7 mouse cellular contexts compared by ENCODE assay signal in genomic region chr8:105613037-105613436, GRCm38 (mm10). TPM values are rescaled to one million over a fixed set of nuclear protein-coding genes. Genes with fewer than 3 reads are reported as not detected.
DNase-seq lines count a peak whose midpoint lies in the region; ATAC-seq and TF ChIP-seq lines count a peak whose summit lies in the region.

No protein-coding gene starts in this region.

- H3K9me3 ChIP-seq in forebrain, postnatal 0 days (ENCODE audit: low read length): no peaks in the 10 kb centered on the region
- no peaks in the 10 kb centered on the region for H3K9me3 ChIP-seq in hindbrain, embryonic 12.5 days (replicated peaks)
- no peaks in the 10 kb centered on the region for H3K9me3 ChIP-seq in midbrain, postnatal 0 days (ENCODE audit: low read length)

- no peak overlapping the region for H3K27ac ChIP-seq in forebrain, postnatal 0 days (ENCODE audit: low read depth, low read length)
- no peak overlapping the region for H3K27ac ChIP-seq in hindbrain, embryonic 12.5 days
- no peak overlapping the region; the same call in 1 of the 2 replicates for H3K27ac ChIP-seq in liver, adult 2 months (replicated peaks; ENCODE audit: insufficient read depth, low read depth, low read length)
- no peak overlapping the region for H3K27ac ChIP-seq in midbrain, postnatal 0 days (ENCODE audit: low read depth, low read length)

- H3K4me3 ChIP-seq in forebrain, postnatal 0 days (ENCODE audit: low read depth, low read length): no peak overlapping the region
- H3K4me3 ChIP-seq in hindbrain, embryonic 12.5 days: peak overlapping the region; percentile 16; the same call in 1 of the 2 replicates
- peak overlapping the region; percentile 80 for H3K4me3 ChIP-seq in liver, adult 2 months (ENCODE audit: insufficient read depth, low read depth, low read length)
- H3K4me3 ChIP-seq in midbrain, postnatal 0 days (ENCODE audit: low read depth, low read length): 0 out of 2 replicates have a peak overlapping the region, but pooled peaks have one; percentile 9

- H3K9ac ChIP-seq in forebrain, postnatal 0 days: no peak overlapping the region
- no peak overlapping the region for H3K9ac ChIP-seq in hindbrain, embryonic 12.5 days
- H3K9ac ChIP-seq in liver, adult 2 months (ENCODE audit: low read depth, low read length): peak overlapping the region; percentile 45; the same call in 1 of the 2 replicates
- 0 out of 2 replicates have a peak overlapping the region, but pooled peaks have one; percentile 8 for H3K9ac ChIP-seq in midbrain, postnatal 0 days (replicated peaks; ENCODE audit: low read length, poor library complexity, severe bottlenecking)

- no peak for TF ChIP-seq POLR2A in liver, adult 2 months (IDR thresholded peaks at IDR 0.05; ENCODE audit: extremely low read depth, insufficient read depth, low read length)

- peak overlapping the region; percentile 66; the same call in 1 of the 2 replicates for H3K4me2 ChIP-seq in forebrain, postnatal 0 days (ENCODE audit: low read depth)
- peak overlapping the region; percentile 34 for H3K4me2 ChIP-seq in hindbrain, embryonic 12.5 days (replicated peaks)
- peak overlapping the region; percentile 29 for H3K4me2 ChIP-seq in midbrain, postnatal 0 days (ENCODE audit: low read depth, low read length, poor library complexity, severe bottlenecking)

- no peaks in the 10 kb centered on the region; the same call in 1 of the 2 replicates for H3K4me1 ChIP-seq in forebrain, postnatal 0 days (ENCODE audit: insufficient read depth)
- H3K4me1 ChIP-seq in hindbrain, embryonic 12.5 days: peaks cover 17% of the 10 kb centered on the region
- H3K4me1 ChIP-seq in liver, adult 2 months (ENCODE audit: control insufficient read depth, insufficient read depth, low read length): no peaks in the 10 kb centered on the region; the same call in none of the 2 replicates
- H3K4me1 ChIP-seq in midbrain, postnatal 0 days (ENCODE audit: insufficient read depth, low read length): peaks cover 7% of the 10 kb centered on the region; the same call in 1 of the 2 replicates

- ATAC-seq in CD4-positive, CD25-positive, alpha-beta regulatory T cell, adult 4 months: peak; percentile 12
- ATAC-seq in forebrain, postnatal 0 days: no peak
- ATAC-seq in hindbrain, embryonic 12.5 days (ENCODE audit: low FRiP score): no peak
- ATAC-seq in midbrain, postnatal 0 days (ENCODE audit: low FRiP score): no peak

- peaks cover 4% of the 10 kb centered on the region; the same call in 1 of the 2 replicates for H3K79me2 ChIP-seq in liver, adult 2 months (ENCODE audit: control insufficient read depth, insufficient read depth, low read length)

- H3K27me3 ChIP-seq in forebrain, postnatal 0 days (ENCODE audit: insufficient read depth, low read length): no peaks in the 10 kb centered on the region
- H3K27me3 ChIP-seq in hindbrain, embryonic 12.5 days: peaks cover 44% of the 10 kb centered on the region
- no peaks in the 10 kb centered on the region for H3K27me3 ChIP-seq in liver, adult 2 months (ENCODE audit: control insufficient read depth, insufficient read depth, low read length)
- peaks cover 4% of the 10 kb centered on the region for H3K27me3 ChIP-seq in midbrain, postnatal 0 days (ENCODE audit: insufficient read depth, low read length)

- TF ChIP-seq CTCF in forebrain, postnatal 0 days (IDR thresholded peaks at IDR 0.05; ENCODE audit: low read depth): no peak
- no peak for TF ChIP-seq CTCF in liver, adult 2 months (IDR thresholded peaks at IDR 0.05; ENCODE audit: low read depth, low read length)
- no peak for TF ChIP-seq CTCF in midbrain, postnatal 0 days (IDR thresholded peaks at IDR 0.05)

- 10% methylated on average over 20 of the region's 20 CpGs for WGBS in forebrain, postnatal 0 days
- 4% methylated on average over 20 of the region's 20 CpGs for WGBS in hindbrain, embryonic 12.5 days
- 29% methylated on average over 20 of the region's 20 CpGs for WGBS in liver, adult 2 months
- WGBS in midbrain, postnatal 0 days: 8% methylated on average over 20 of the region's 20 CpGs

- DNase-seq in adrenal gland, postnatal 10 days: peak; percentile 76
- DNase-seq in forebrain, postnatal 0 days: peak; percentile 13
- no peak for DNase-seq in liver, adult 2 months (ENCODE audit: extremely low read depth, low read depth, low spot score)
- no peak for DNase-seq in midbrain, postnatal 0 days (ENCODE audit: low spot score)
- DNase-seq in spleen, adult 18-20 months: no peak

- H3K36me3 ChIP-seq in forebrain, postnatal 0 days (ENCODE audit: insufficient read depth): peaks cover 35% of the 10 kb centered on the region
- peaks cover 34% of the 10 kb centered on the region for H3K36me3 ChIP-seq in hindbrain, embryonic 12.5 days
- peaks cover 12% of the 10 kb centered on the region for H3K36me3 ChIP-seq in liver, adult 2 months (ENCODE audit: control insufficient read depth, insufficient read depth, low read length)
- peaks cover 35% of the 10 kb centered on the region for H3K36me3 ChIP-seq in midbrain, postnatal 0 days (ENCODE audit: insufficient read depth, low read length)

RNA-seq across cellular contexts. Expression of gene Ripor1, which starts 8.0 kb away (rescaled TPM):
- polyA plus RNA-seq in CD4-positive, CD25-positive, alpha-beta regulatory T cell, adult 4 months (2017; shearing (Covaris generic)): 10 to 100 TPM in 1 of 2 experiments, 1 to 10 TPM in 1; 7.8 to 12.6 TPM
- 10 to 100 TPM; 30.4 to 34.5 TPM for total RNA-seq in adrenal gland, postnatal 10 days (2021)
- total RNA-seq in forebrain, postnatal 0 days (2014; rRNA removed): 9.2 and 10.6 TPM in 2 replicates
- 37.2 and 37.4 TPM in 2 replicates for polyA plus RNA-seq in forebrain, postnatal 0 days (2015; fragmentation: Nextera tagmentation; extraction: Ambion mirVana)
- 21.7 and 22.6 TPM in 2 replicates for polyA plus RNA-seq in hindbrain, embryonic 12.5 days (2016; fragmentation: Nextera tagmentation; extraction: Ambion mirVana)
- total RNA-seq in liver, adult 2 months (2014; rRNA removed): 1.3 and 2.6 TPM in 2 replicates
- polyA plus RNA-seq in liver, adult 2 months (2012; rRNA removed): 5.5 and 7.4 TPM in 2 replicates
- 12.6 and 16.1 TPM in 2 replicates for total RNA-seq in midbrain, postnatal 0 days (2014; rRNA removed)
- polyA plus RNA-seq in midbrain, postnatal 0 days (2015; fragmentation: Nextera tagmentation; extraction: Ambion mirVana): 32.6 and 32.7 TPM in 2 replicates

RNA-seq across cellular contexts. Expression of gene Ctcf, which starts 23.3 kb away (rescaled TPM):
- polyA plus RNA-seq in CD4-positive, CD25-positive, alpha-beta regulatory T cell, adult 4 months (2017; shearing (Covaris generic)): 10 to 100 TPM; 53.5 to 69.1 TPM
- total RNA-seq in adrenal gland, postnatal 10 days (2021): 10 to 100 TPM; 53.0 to 62.3 TPM
- total RNA-seq in forebrain, postnatal 0 days (2014; rRNA removed): 39.5 and 52.5 TPM in 2 replicates
- 67.9 and 86.0 TPM in 2 replicates for polyA plus RNA-seq in forebrain, postnatal 0 days (2015; fragmentation: Nextera tagmentation; extraction: Ambion mirVana)
- 132 and 139 TPM in 2 replicates for polyA plus RNA-seq in hindbrain, embryonic 12.5 days (2016; fragmentation: Nextera tagmentation; extraction: Ambion mirVana)
- 14.6 and 15.6 TPM in 2 replicates for total RNA-seq in liver, adult 2 months (2014; rRNA removed)
- polyA plus RNA-seq in liver, adult 2 months (2012; rRNA removed): 6.6 TPM in 2 replicates
- 40.2 and 44.2 TPM in 2 replicates for total RNA-seq in midbrain, postnatal 0 days (2014; rRNA removed)
- 73.0 and 81.9 TPM in 2 replicates for polyA plus RNA-seq in midbrain, postnatal 0 days (2015; fragmentation: Nextera tagmentation; extraction: Ambion mirVana)

RNA-seq across cellular contexts. Expression of gene Agrp, which starts 24.2 kb away (rescaled TPM):
- 1 to 10 TPM in 1 of 2 experiments, under 1 TPM in 1; 0.99 to 2.3 TPM for polyA plus RNA-seq in CD4-positive, CD25-positive, alpha-beta regulatory T cell, adult 4 months (2017; shearing (Covaris generic))
- total RNA-seq in adrenal gland, postnatal 10 days (2021): 1 to 10 TPM in 1 of 2 experiments, under 1 TPM in 1; 0.97 to 1.3 TPM
- 1.5 TPM in 1 of 2 replicates, not detected in the other for total RNA-seq in forebrain, postnatal 0 days (2014; rRNA removed)
- polyA plus RNA-seq in forebrain, postnatal 0 days (2015; fragmentation: Nextera tagmentation; extraction: Ambion mirVana): 0.62 and 0.90 TPM in 2 replicates
- polyA plus RNA-seq in hindbrain, embryonic 12.5 days (2016; fragmentation: Nextera tagmentation; extraction: Ambion mirVana): 1.3 TPM in 2 replicates
- total RNA-seq in liver, adult 2 months (2014; rRNA removed): not detected in 2 replicates
- not detected in 2 replicates for polyA plus RNA-seq in liver, adult 2 months (2012; rRNA removed)
- total RNA-seq in midbrain, postnatal 0 days (2014; rRNA removed): not detected in 2 replicates
- polyA plus RNA-seq in midbrain, postnatal 0 days (2015; fragmentation: Nextera tagmentation; extraction: Ambion mirVana): 3.2 and 7.6 TPM in 2 replicates

RNA-seq across cellular contexts. Expression of gene Atp6v0d1, which starts 47.2 kb away (rescaled TPM):
- 10 to 100 TPM; 33.7 to 36.8 TPM for polyA plus RNA-seq in CD4-positive, CD25-positive, alpha-beta regulatory T cell, adult 4 months (2017; shearing (Covaris generic))
- 10 to 100 TPM; 92.8 to 94.0 TPM for total RNA-seq in adrenal gland, postnatal 10 days (2021)
- 179 TPM in 2 replicates for total RNA-seq in forebrain, postnatal 0 days (2014; rRNA removed)
- 251 and 275 TPM in 2 replicates for polyA plus RNA-seq in forebrain, postnatal 0 days (2015; fragmentation: Nextera tagmentation; extraction: Ambion mirVana)
- polyA plus RNA-seq in hindbrain, embryonic 12.5 days (2016; fragmentation: Nextera tagmentation; extraction: Ambion mirVana): 117 and 127 TPM in 2 replicates
- total RNA-seq in liver, adult 2 months (2014; rRNA removed): 63.5 and 85.9 TPM in 2 replicates
- polyA plus RNA-seq in liver, adult 2 months (2012; rRNA removed): 77.2 and 82.0 TPM in 2 replicates
- 214 and 238 TPM in 2 replicates for total RNA-seq in midbrain, postnatal 0 days (2014; rRNA removed)
- polyA plus RNA-seq in midbrain, postnatal 0 days (2015; fragmentation: Nextera tagmentation; extraction: Ambion mirVana): 272 and 300 TPM in 2 replicates

Comparison
In these comparisons a context has a peak if more than half of its experiments do, and no peak if none do; other contexts are left out.
1. DNase-seq: peak in adrenal gland, postnatal 10 days (single experiment) and forebrain, postnatal 0 days (single experiment); none in liver, adult 2 months (single experiment), midbrain, postnatal 0 days (single experiment) and spleen, adult 18-20 months (0 of 2).
2. H3K9ac ChIP-seq: peak in liver, adult 2 months (single experiment) and midbrain, postnatal 0 days (single experiment); none in forebrain, postnatal 0 days (single experiment) and hindbrain, embryonic 12.5 days (single experiment).
3. Peak in every context shown above with its lines, with median percentiles within 50 percentile points of each other: H3K4me2 ChIP-seq.